20 mouse cellular contexts compared by ENCODE assay signal in the genomic region with DNA sequence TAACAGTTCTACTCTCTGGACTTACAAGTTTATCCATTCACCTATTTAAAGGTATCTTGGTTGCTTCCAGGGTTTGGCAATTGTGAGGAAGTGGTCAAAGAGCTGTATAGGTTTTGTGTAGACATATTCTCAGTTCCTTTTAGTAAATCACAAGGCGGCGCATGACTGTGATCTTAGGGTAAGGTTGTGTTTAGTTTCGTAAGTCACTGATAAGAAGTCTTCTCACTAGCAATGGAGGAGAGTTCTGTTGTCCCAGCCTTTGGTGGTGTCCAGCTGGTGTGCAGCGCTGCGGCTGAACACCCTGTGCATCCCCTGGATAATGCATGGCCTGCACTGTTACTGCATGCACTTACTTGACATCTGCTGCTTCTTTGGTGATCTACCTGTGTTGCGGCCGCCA. TPM values are rescaled to one million over a fixed set of nuclear protein-coding genes. Genes with fewer than 3 reads are reported as not detected.
DNase-seq lines count a peak whose midpoint lies in the region; ATAC-seq and TF ChIP-seq lines count a peak whose summit lies in the region.
"Had no signal": no experiment of that assay in that cellular context is flagged by ENCODE, and none has a peak within 500 bp of the region (broad histone marks: within the 10 kb centered on the region; RNA-seq: fewer than 3 reads in every experiment).

No protein-coding gene starts in this region.

- no peaks in the 10 kb centered on the region for H3K27me3 ChIP-seq in intestine, embryonic 16.5 days (replicated peaks; ENCODE audit: control insufficient read depth, insufficient read depth, low read length)
- H3K27me3 ChIP-seq in intestine, postnatal 0 days (replicated peaks; ENCODE audit: control insufficient read depth, insufficient read depth, low read length): no peaks in the 10 kb centered on the region
- no peaks in the 10 kb centered on the region for H3K27me3 ChIP-seq in CH12.LX (replicated peaks)
- no peaks in the 10 kb centered on the region for H3K27me3 ChIP-seq in small intestine, adult 2 months (ENCODE audit: control insufficient read depth, insufficient read depth, low read length)
- H3K27me3 ChIP-seq: embryonic facial prominence, embryonic 13.5 days; forebrain, embryonic 12.5 days; heart, embryonic 12.5 days had no signal

- no peak overlapping the region for H3K4me2 ChIP-seq in intestine, embryonic 16.5 days (ENCODE audit: low read depth, low read length)
- no peak overlapping the region for H3K4me2 ChIP-seq in intestine, postnatal 0 days (replicated peaks; ENCODE audit: low read depth)
- H3K4me2 ChIP-seq in CH12.LX (ENCODE audit: insufficient read depth, low read depth, poor library complexity, severe bottlenecking): no peak overlapping the region
- H3K4me2 ChIP-seq: embryonic facial prominence, embryonic 13.5 days; forebrain, embryonic 12.5 days; heart, embryonic 12.5 days; hindbrain, embryonic 14.5 days had no signal

- H3K9ac ChIP-seq in intestine, embryonic 16.5 days (ENCODE audit: low read depth, low read length): no peak overlapping the region
- no peak overlapping the region for H3K9ac ChIP-seq in intestine, postnatal 0 days (ENCODE audit: low read depth, low read length)
- H3K9ac ChIP-seq in CH12.LX (ENCODE audit: insufficient read depth, low read depth): no peak overlapping the region
- H3K9ac ChIP-seq: embryonic facial prominence, embryonic 13.5 days; forebrain, embryonic 12.5 days; heart, embryonic 12.5 days; hindbrain, embryonic 14.5 days had no signal

- DNase-seq in CH12.LX (ENCODE audit: extremely low read depth): no peak
- DNase-seq in cerebellum, postnatal 36 days: no peak
- DNase-seq in kidney, postnatal 4 days: no peak
- DNase-seq in frontal cortex, postnatal 10 days (ENCODE audit: low spot score in 2 of 2): no peak
- DNase-seq: adrenal gland, adult 8-10 months; adrenal gland, postnatal 36 days; cerebellum, adult 2 months; cerebellum, postnatal 14 days; gastrocnemius, adult 2 months; gastrocnemius, postnatal 36 days had no signal

- no peak for TF ChIP-seq CTCF in intestine, postnatal 0 days (IDR thresholded peaks at IDR 0.05; ENCODE audit: low read depth)
- no peak for TF ChIP-seq CTCF in CH12.LX (conservative IDR thresholded peaks at IDR 0.05 in 1 of 2, IDR thresholded peaks at IDR 0.05 in 1 of 2; ENCODE audit: low read depth in 2 of 2, low read length in 2 of 2)
- TF ChIP-seq CTCF in small intestine, adult 2 months (IDR thresholded peaks at IDR 0.05; ENCODE audit: extremely low read depth, insufficient read length, insufficient replicate concordance, low read depth, low read length): no peak

- H3K27ac ChIP-seq in intestine, embryonic 16.5 days (ENCODE audit: low read length): no peak overlapping the region
- H3K27ac ChIP-seq in intestine, postnatal 0 days (ENCODE audit: low read depth, low read length): no peak overlapping the region
- no peak overlapping the region for H3K27ac ChIP-seq in CH12.LX (ENCODE audit: insufficient read depth, low read depth)
- peak overlapping the region; percentile 59 for H3K27ac ChIP-seq in small intestine, adult 2 months (ENCODE audit: insufficient read depth, low read depth, low read length)
- H3K27ac ChIP-seq: embryonic facial prominence, embryonic 13.5 days; forebrain, embryonic 12.5 days; gastrocnemius, adult 2 months; hindbrain, embryonic 10.5 days; hindbrain, embryonic 14.5 days had no signal

- H3K4me3 ChIP-seq in intestine, embryonic 16.5 days (ENCODE audit: low read length): no peak overlapping the region
- H3K4me3 ChIP-seq in intestine, postnatal 0 days (ENCODE audit: low read depth, low read length): no peak overlapping the region
- no peak overlapping the region for H3K4me3 ChIP-seq in CH12.LX (replicated peaks in 1 of 3; ENCODE audit: low read depth in 2 of 3, low read length in 2 of 3, poor library complexity in 1 of 3)
- peak overlapping the region; percentile 37 for H3K4me3 ChIP-seq in small intestine, adult 2 months (ENCODE audit: low read depth, low read length)
- H3K4me3 ChIP-seq: embryonic facial prominence, embryonic 13.5 days; forebrain, embryonic 12.5 days; gastrocnemius, adult 2 months; heart, embryonic 12.5 days; hindbrain, embryonic 10.5 days had no signal

- no peaks in the 10 kb centered on the region for H3K79me2 ChIP-seq in CH12.LX (replicated peaks; ENCODE audit: control insufficient read depth, extremely low read depth, insufficient read depth, poor library complexity, severe bottlenecking)

- in situ Hi-C loops in CH12.LX (cut with MboI; ENCODE audit: low pct_ligation_motif_present, low pct_unique_long_range_greater_than_20kb, low sequenced_read_pairs): no loop called here

- peak; percentile 31; the same call in 1 of the 2 replicates for TF ChIP-seq EP300 in CH12.LX (IDR thresholded peaks at IDR 0.05; ENCODE audit: low read length)

- no peaks in the 10 kb centered on the region for H3K4me1 ChIP-seq in intestine, embryonic 16.5 days (ENCODE audit: control insufficient read depth, insufficient read depth, low read length)
- no peaks in the 10 kb centered on the region for H3K4me1 ChIP-seq in intestine, postnatal 0 days (replicated peaks; ENCODE audit: control insufficient read depth, insufficient read depth, low read length)
- H3K4me1 ChIP-seq in CH12.LX (ENCODE audit: control insufficient read depth in 1 of 2, insufficient read depth in 2 of 2): peaks cover 3 to 11% of the 10 kb centered on the region in 2 experiments
- H3K4me1 ChIP-seq in small intestine, adult 2 months (ENCODE audit: control insufficient read depth, insufficient read depth, insufficient read length, low read length): peaks cover 2% of the 10 kb centered on the region
- H3K4me1 ChIP-seq: embryonic facial prominence, embryonic 13.5 days; forebrain, embryonic 12.5 days; heart, embryonic 12.5 days; hindbrain, embryonic 10.5 days had no signal

- dilution Hi-C loops in CH12.LX (cut with MboI; ENCODE audit: extremely low pct_ligation_motif_present, extremely low pct_unique_long_range_greater_than_20kb, low sequenced_read_pairs): no loop called here

- ATAC-seq in intestine, embryonic 16.5 days: 0 out of 2 replicates have a peak, but pooled peaks have one; percentile 46
- no peak; the same call in 1 of the 2 replicates for ATAC-seq in intestine, postnatal 0 days
- peak; percentile 77 for ATAC-seq in granulocyte monocyte progenitor cell, adult 5-6 weeks (replicated peaks; ENCODE audit: poor library complexity, severe bottlenecking)
- ATAC-seq: forebrain, embryonic 16.5 days had no signal

- no peak for TF ChIP-seq RAD21 in CH12.LX (IDR thresholded peaks at IDR 0.05; ENCODE audit: low read depth, low read length)

- H3K36me3 ChIP-seq in intestine, embryonic 16.5 days (ENCODE audit: control insufficient read depth, insufficient read depth, low read length): peaks cover 9% of the 10 kb centered on the region; the same call in 1 of the 2 replicates
- peaks cover 8% of the 10 kb centered on the region for H3K36me3 ChIP-seq in intestine, postnatal 0 days (ENCODE audit: control insufficient read depth, insufficient read depth)
- peaks cover 11 to 16% of the 10 kb centered on the region in 2 experiments for H3K36me3 ChIP-seq in CH12.LX (replicated peaks in 1 of 2; ENCODE audit: control insufficient read depth in 1 of 2, insufficient read depth in 1 of 2, low read length in 1 of 2)
- peaks cover 8% of the 10 kb centered on the region; the same call in 1 of the 2 replicates for H3K36me3 ChIP-seq in small intestine, adult 2 months (ENCODE audit: control insufficient read depth, insufficient read depth, low read length)

- no peaks in the 10 kb centered on the region for H3K9me3 ChIP-seq in intestine, embryonic 16.5 days (ENCODE audit: control insufficient read depth, low read length)
- no peaks in the 10 kb centered on the region for H3K9me3 ChIP-seq in intestine, postnatal 0 days (ENCODE audit: control insufficient read depth)
- H3K9me3 ChIP-seq in CH12.LX (replicated peaks; ENCODE audit: low read length): no peaks in the 10 kb centered on the region
- H3K9me3 ChIP-seq: forebrain, embryonic 12.5 days had no signal

- WGBS in intestine, embryonic 16.5 days: 91% methylated on average over 7 of the region's 7 CpGs
- WGBS in intestine, postnatal 0 days: 89% methylated on average over 7 of the region's 7 CpGs
- 70% methylated on average over 7 of the region's 7 CpGs for WGBS in small intestine, adult 2 months

- TF ChIP-seq POLR2A in CH12.LX (IDR thresholded peaks at IDR 0.05; ENCODE audit: low read depth, low read length): no peak
- TF ChIP-seq POLR2A in small intestine, adult 2 months (IDR thresholded peaks at IDR 0.05; ENCODE audit: low read depth, low read length): no peak

TF ChIP-seq in CH12.LX, 34 proteins besides CTCF, POLR2A, EP300 and RAD21:
- TF ChIP-seq SIN3A (IDR thresholded peaks at IDR 0.05; ENCODE audit: low read length): no peak
- TF ChIP-seq USF2 (conservative IDR thresholded peaks at IDR 0.05; ENCODE audit: low read depth, low read length): no peak
- TF ChIP-seq E2F4 (IDR thresholded peaks at IDR 0.05; ENCODE audit: insufficient replicate concordance, low read depth, low read length): no peak
- no peak for TF ChIP-seq PAX5 (IDR thresholded peaks at IDR 0.05; ENCODE audit: low read length)
- no peak for TF ChIP-seq CHD2 (IDR thresholded peaks at IDR 0.05; ENCODE audit: low read length)
- no peak for TF ChIP-seq USF1 (IDR thresholded peaks at IDR 0.05; ENCODE audit: low read depth, low read length)
- TF ChIP-seq MXI1 (IDR thresholded peaks at IDR 0.05; ENCODE audit: low read depth, low read length): no peak
- no peak for TF ChIP-seq ZMIZ1 (IDR thresholded peaks at IDR 0.05; ENCODE audit: low read depth, low read length)
- no peak for TF ChIP-seq JUN (IDR thresholded peaks at IDR 0.05; ENCODE audit: insufficient read depth, low read depth, low read length)
- TF ChIP-seq GABPA (IDR thresholded peaks at IDR 0.05; ENCODE audit: insufficient replicate concordance, low read depth, low read length): no peak
- TF ChIP-seq TBP (conservative IDR thresholded peaks at IDR 0.05; ENCODE audit: low read depth, low read length): no peak
- no peak for TF ChIP-seq ZNF384 (IDR thresholded peaks at IDR 0.05; ENCODE audit: low read depth, low read length)
- TF ChIP-seq NRF1 (IDR thresholded peaks at IDR 0.05; ENCODE audit: low read depth, low read length): no peak
- no peak for TF ChIP-seq MAZ (IDR thresholded peaks at IDR 0.05; ENCODE audit: low read depth, low read length)
TF ChIP-seq in CH12.LX: peak in this region for 0.

RNA-seq across cellular contexts. Expression of a gene that starts 50.8 kb away (rescaled TPM):
- 12.1 and 13.0 TPM in 2 replicates for polyA plus RNA-seq in intestine, embryonic 16.5 days (2015; fragmentation: Nextera tagmentation; extraction: Ambion mirVana)
- polyA plus RNA-seq in intestine, postnatal 0 days (2015; fragmentation: Nextera tagmentation; extraction: Ambion mirVana): 7.8 and 8.1 TPM in 2 replicates
- total RNA-seq in CH12.LX (2012; rRNA removed) (2.9 and 3.1 TPM in 2 replicates), CH12.LX (2014; rRNA removed) (6.4 and 7.5 TPM in 2 replicates)
- 2.3 and 3.2 TPM in 2 replicates for polyA plus RNA-seq in CH12.LX (2012; ENCODE audit: insufficient read length, low read depth)
- total RNA-seq in granulocyte monocyte progenitor cell, adult 5-6 weeks (2014; fragmentation: Nextera tagmentation): 11.4 and 14.7 TPM in 2 replicates
- total RNA-seq in granulocyte monocyte progenitor cell, adult 5-6 weeks (2017): 12.9 and 14.8 TPM in 2 replicates
- 0.33 and 0.91 TPM in 2 replicates for polyA plus RNA-seq in small intestine, adult 2 months (2012; rRNA removed)
